Mouse (Mus musculus): Measurements from ENCODE around the gene Tmem9. TPM values are rescaled to one million over a fixed set of nuclear protein-coding genes. Genes with fewer than 3 reads are reported as not detected.

Tmem9 gene
- total RNA-seq (2021) = 1 to 10 TPM; 5.4 to 7.8 TPM
- long read RNA-seq, experiment 1, transcript Tmem9-201 (6 exons, 1,806 nt) = major isoform, 11 of 14 reads
- long read RNA-seq, experiment 1, partial matches to known transcripts = 1 of 14 reads
- long read RNA-seq, experiment 1, other reads (novel, unspliced or antisense) = 2 of 14 reads
- long read RNA-seq, experiment 2, transcript Tmem9-201 (6 exons, 1,806 nt) = major isoform, 15 of 17 reads
- long read RNA-seq, experiment 2, partial matches to known transcripts = 0 of 17 reads
- long read RNA-seq, experiment 2, other reads (novel, unspliced or antisense) = 2 of 17 reads

GRCm38 (mm10) chr1:136007211-136008158 is at the start of gene Tmem9:
Gene Tmem9 (plus strand): TSS chr1:136008150.
- intact Hi-C loops (cut with DNase I) = no loop called here
- DNase-seq = peak; percentile 77 to 78

GRCm38 (mm10) chr1:135958483-135958882 is 49.5 kb upstream of the Tmem9 start:
- intact Hi-C loops (cut with DNase I) = loop anchor here (5.0 to 10.0 kb wide), 3 partner anchors 54 to 216 kb away; no protein-coding TSS in a partner anchor
- no peak for DNase-seq

- intact Hi-C loops (cut with DNase I) = no loop called here
Measured at GRCm38 (mm10) chr1:135963177-135963576, 44.8 kb upstream of the Tmem9 start.

GRCm38 (mm10) chr1:135964561-135964960 is 43.4 kb upstream of the Tmem9 start:
- intact Hi-C loops (cut with DNase I) = no loop called here
- DNase-seq = no peak

More at GRCm38 (mm10) chr1:135963177-135963576, 44.8 kb upstream of the Tmem9 start:
- DNase-seq = no peak

- DNase-seq = no peak
- intact Hi-C loops (cut with DNase I) = no loop called here
Measured at GRCm38 (mm10) chr1:135967739-135968138, 40.2 kb upstream of the Tmem9 start.

GRCm38 (mm10) chr1:135970486-135970885 is 37.5 kb upstream of the Tmem9 start:
- intact Hi-C loops (cut with DNase I) = no loop called here
- DNase-seq = no peak

- intact Hi-C loops (cut with DNase I) = no loop called here
- DNase-seq = no peak
Measured at GRCm38 (mm10) chr1:135972576-135972975, 35.4 kb upstream of the Tmem9 start.

GRCm38 (mm10) chr1:135984105-135984504 is 23.8 kb upstream of the Tmem9 start:
- intact Hi-C loops (cut with DNase I) = no loop called here
- no peak for DNase-seq

- no peak for DNase-seq
- intact Hi-C loops (cut with DNase I) = no loop called here
Measured at GRCm38 (mm10) chr1:135989876-135990275, 18.1 kb upstream of the Tmem9 start.

GRCm38 (mm10) chr1:135993470-135993869 is 14.5 kb upstream of the Tmem9 start:
- intact Hi-C loops (cut with DNase I) = no loop called here
- DNase-seq = no peak

- intact Hi-C loops (cut with DNase I) = no loop called here
- no peak for DNase-seq
Measured at GRCm38 (mm10) chr1:135997537-135997936, 10.4 kb upstream of the Tmem9 start.

GRCm38 (mm10) chr1:135999720-136000287 is 8.1 kb upstream of the Tmem9 start:
- DNase-seq = no peak
- intact Hi-C loops (cut with DNase I) = no loop called here

- DNase-seq = no peak
- intact Hi-C loops (cut with DNase I) = no loop called here
Measured at GRCm38 (mm10) chr1:136001438-136001837, 6.5 kb upstream of the Tmem9 start.

GRCm38 (mm10) chr1:136006292-136006748 is 1.6 kb upstream of the Tmem9 start, which contains the start of gene Igfn1:
Gene Igfn1 (minus strand): TSS chr1:136006342.
- DNase-seq = no peak

GRCm38 (mm10) chr1:136008159-136008533 is 196 bp downstream of the Tmem9 start:
- DNase-seq = no peak
- intact Hi-C loops (cut with DNase I) = no loop called here

More at GRCm38 (mm10) chr1:136006292-136006748, 1.6 kb upstream of the Tmem9 start, which contains the start of gene Igfn1:
- intact Hi-C loops (cut with DNase I) = no loop called here

GRCm38 (mm10) chr1:136010247-136010646 is 2.3 kb downstream of the Tmem9 start:
- DNase-seq = no peak
- intact Hi-C loops (cut with DNase I) = loop anchor here (5.0 kb wide), 1 partner anchor 53 kb away; no protein-coding TSS in a partner anchor

- intact Hi-C loops (cut with DNase I) = loop anchor here (5.0 kb wide), 1 partner anchor 56 kb away; no protein-coding TSS in a partner anchor
- DNase-seq = no peak
Measured at GRCm38 (mm10) chr1:136013513-136013912, 5.6 kb downstream of the Tmem9 start.

GRCm38 (mm10) chr1:136014796-136015502 is 7.0 kb downstream of the Tmem9 start:
- intact Hi-C loops (cut with DNase I) = loop anchor here (5.0 kb wide), 1 partner anchor 58 kb away; no protein-coding TSS in a partner anchor
- DNase-seq = no peak

- intact Hi-C loops (cut with DNase I) = no loop called here
- DNase-seq = no peak
Measured at GRCm38 (mm10) chr1:136017307-136017706, 9.4 kb downstream of the Tmem9 start.

GRCm38 (mm10) chr1:136017907-136018313 is 10.0 kb downstream of the Tmem9 start:
- intact Hi-C loops (cut with DNase I) = no loop called here
- DNase-seq = peak; percentile 82 to 89

Measured in gastrocnemius, postnatal 36 days (tissue).